Mouse (Mus musculus): ENCODE measurements around the gene Zfp575. TPM values are rescaled to one million over a fixed set of nuclear protein-coding genes. Genes with fewer than 3 reads are reported as not detected.

Zfp575 gene
- total RNA-seq, 2 experiments from 2014 or later = 5.8 to 6.3 TPM

GRCm38 (mm10) chr7:24606046-24606445 is 18.6 kb upstream of the Zfp575 start:
- DNase-seq (ENCODE audit: low spot score in 2 of 2) = no peak

DNA sequence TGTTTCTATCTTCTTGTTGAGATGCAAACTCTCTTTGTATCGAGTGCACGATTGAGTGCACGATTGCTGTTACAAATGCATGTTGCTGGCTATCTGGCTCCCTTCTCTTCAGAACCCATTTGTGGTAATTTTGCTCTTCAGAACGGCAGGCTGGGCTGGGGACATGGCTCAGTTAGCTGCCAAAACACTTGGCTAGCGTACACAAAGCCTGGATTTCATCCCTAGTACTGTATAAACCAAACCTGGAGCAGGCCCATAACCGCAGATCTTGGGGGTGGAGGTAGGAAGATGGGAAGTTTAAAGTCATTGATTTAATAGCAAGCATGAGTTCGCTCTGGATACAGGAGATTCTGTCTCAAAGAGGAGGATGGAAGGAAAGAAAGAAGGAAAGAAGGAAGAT is 18.1 kb upstream of the Zfp575 start:
- DNase-seq (ENCODE audit: low spot score in 2 of 2) = no peak

GRCm38 (mm10) chr7:24600941-24601597 is 13.6 kb upstream of the Zfp575 start:
- peak; percentile 95 to 97 for DNase-seq (ENCODE audit: low spot score in 2 of 2)

- no peak for DNase-seq (ENCODE audit: low spot score in 2 of 2)
Observed at GRCm38 (mm10) chr7:24599211-24600067, 12.0 kb upstream of the Zfp575 start.

DNA sequence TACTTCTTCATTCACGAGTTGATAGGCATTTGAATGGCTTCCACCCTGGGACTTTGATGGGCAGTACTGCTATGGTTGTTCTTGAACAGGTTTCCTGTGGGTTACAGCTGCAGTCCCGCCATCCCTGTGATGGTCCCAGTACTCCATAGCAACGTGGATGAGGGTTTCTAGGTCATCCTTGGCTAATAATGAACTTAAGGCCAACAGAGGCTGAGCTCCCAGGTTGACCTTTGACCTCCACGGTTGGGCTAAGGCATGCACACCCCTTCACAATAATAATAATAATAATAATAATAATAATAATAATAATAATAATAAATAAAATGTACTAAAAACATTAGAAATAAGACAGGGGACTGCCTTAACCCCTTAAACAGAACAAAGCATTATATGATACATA is 10.7 kb upstream of the Zfp575 start:
- DNase-seq (ENCODE audit: low spot score in 2 of 2) = no peak

GRCm38 (mm10) chr7:24595464-24595863 is 8.0 kb upstream of the Zfp575 start:
- DNase-seq (ENCODE audit: low spot score in 2 of 2) = no peak

DNA sequence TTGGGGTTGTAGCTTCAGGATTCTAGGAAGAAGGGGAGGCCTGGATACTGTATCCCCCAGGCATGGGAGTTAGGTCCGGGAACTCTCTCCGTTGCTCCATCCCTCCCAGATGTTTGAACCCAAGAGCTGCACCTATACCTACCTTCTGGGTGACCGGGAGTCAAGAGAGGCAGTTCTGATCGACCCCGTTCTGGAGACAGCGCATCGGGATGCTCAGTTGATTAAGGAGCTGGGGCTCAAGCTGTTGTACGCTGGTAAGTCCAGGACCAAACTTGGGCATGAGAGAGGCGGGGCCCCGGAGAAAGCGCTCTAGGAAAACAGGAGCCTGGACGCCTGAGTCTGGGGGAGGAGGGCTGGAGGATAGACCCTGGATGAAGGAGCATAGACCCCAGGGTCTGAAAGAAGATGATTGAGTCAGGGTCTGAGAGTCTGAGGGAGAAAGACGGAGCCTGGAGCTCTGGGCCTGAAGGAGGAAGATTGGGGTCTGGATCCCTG is 6.9 kb upstream of the Zfp575 start:
- DNase-seq (ENCODE audit: low spot score in 2 of 2) = no peak

GRCm38 (mm10) chr7:24593621-24594308 is 6.3 kb upstream of the Zfp575 start:
- peak in 1 of 2 experiments; percentile 40 for DNase-seq (ENCODE audit: low spot score in 2 of 2)

- DNase-seq (ENCODE audit: low spot score in 2 of 2) = no peak
Observed at GRCm38 (mm10) chr7:24592781-24593180, 5.3 kb upstream of the Zfp575 start.

GRCm38 (mm10) chr7:24592163-24592562 is 4.7 kb upstream of the Zfp575 start:
- DNase-seq (ENCODE audit: low spot score in 2 of 2) = no peak

GRCm38 (mm10) chr7:24591735-24592134 is 4.3 kb upstream of the Zfp575 start:
- no peak for DNase-seq (ENCODE audit: low spot score in 2 of 2)

GRCm38 (mm10) chr7:24588336-24588735 is 895 bp upstream of the Zfp575 start:
- DNase-seq (ENCODE audit: low spot score in 2 of 2) = no peak

DNA sequence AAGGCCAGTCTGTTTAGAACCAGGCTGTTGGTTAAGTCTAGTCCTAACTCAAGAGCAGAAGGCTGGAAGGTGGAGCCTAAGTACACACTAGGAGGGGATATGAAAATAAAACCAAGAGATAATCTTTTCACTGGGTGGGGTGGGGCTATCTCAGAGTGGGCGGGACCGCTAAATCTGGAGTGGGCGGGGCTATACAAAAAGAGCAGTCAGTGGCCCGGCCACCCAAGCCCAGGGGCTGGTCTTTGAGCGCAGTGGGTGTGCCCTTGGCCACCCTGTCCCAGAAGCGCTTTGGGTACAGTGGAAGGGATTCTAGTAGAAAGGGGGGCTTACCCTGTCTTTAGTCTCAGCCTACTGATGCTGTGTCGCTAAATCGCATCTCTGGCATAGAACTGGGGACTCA is 613 bp downstream of the Zfp575 start:
- no peak for DNase-seq (ENCODE audit: low spot score in 2 of 2)

- no peak for DNase-seq (ENCODE audit: low spot score in 2 of 2)
Observed at GRCm38 (mm10) chr7:24585995-24586394, 1.4 kb downstream of the Zfp575 start.

- DNase-seq (ENCODE audit: low spot score in 2 of 2) = no peak
Observed at GRCm38 (mm10) chr7:24584876-24585275, 2.6 kb downstream of the Zfp575 start.

DNA sequence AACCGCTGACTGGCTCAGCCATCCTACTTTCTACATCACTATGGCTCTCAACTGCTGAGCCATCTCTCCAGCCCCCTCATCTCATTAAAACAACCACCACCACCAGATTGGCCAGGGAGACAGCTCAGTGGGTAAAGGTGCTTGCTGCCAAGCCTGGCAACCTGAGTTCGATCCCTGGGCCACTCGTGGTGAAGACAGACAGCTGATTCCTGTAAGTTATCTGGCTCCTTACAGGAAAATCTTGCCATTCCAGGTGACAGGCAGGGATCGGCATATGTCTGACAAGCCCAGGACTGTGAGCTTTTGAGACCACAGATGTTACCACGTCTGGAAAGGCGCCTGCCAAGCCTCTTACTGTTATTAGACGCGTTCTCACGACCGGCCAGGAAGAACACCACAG is 9.6 kb downstream of the Zfp575 start:
- no peak for DNase-seq (ENCODE audit: low spot score in 2 of 2)

DNA sequence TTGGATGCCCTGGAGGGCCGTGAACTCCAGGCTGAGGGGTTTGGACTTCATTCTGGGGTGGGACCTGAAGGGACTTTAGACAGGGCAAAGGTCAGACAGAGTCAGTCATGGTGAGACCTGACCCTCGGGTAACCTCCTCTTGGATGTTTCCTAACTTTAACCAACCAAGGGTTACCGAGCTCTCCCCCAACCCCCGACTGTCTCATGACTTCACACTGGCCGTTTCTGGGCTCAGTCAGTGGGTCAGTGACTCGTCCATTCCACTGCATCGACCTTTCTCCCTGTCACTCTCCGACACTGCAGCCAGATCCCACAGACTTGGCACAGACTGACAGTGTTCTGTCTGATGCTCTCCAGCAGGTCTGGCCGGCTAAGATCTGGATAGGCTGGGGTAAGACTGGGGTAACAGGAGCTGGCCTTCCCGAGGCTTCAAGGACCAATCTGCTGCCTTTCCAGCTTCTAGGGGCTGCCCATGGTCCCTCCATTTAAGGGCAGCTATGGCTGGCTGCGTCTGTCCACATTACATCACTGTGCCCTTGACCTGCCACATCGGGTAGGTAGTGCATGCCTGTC is 13.1 kb downstream of the Zfp575 start:
- DNase-seq (ENCODE audit: low spot score in 2 of 2) = no peak

DNA sequence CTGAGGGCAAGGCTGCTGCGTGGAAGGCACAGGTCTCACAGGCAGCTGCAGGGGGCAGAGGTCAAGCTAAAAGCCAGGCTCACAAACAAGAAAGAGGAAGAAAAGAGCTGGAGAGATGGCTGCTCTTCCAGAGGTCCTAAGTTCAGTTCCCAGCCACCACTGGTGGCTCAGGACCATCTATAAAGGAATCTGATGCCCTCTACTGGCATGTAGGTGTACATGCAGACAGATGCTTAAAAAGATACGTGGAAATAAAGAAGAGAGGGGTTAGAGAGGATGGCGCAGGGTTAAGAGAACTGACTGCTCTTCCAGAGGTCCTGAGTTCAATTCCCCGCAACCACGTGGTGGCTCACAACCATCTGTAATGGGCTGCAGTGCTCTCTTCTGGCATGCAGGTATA is 15.0 kb downstream of the Zfp575 start:
- DNase-seq (ENCODE audit: low spot score in 2 of 2) = no peak

GRCm38 (mm10) chr7:24571071-24571470 is 16.4 kb downstream of the Zfp575 start:
- no peak for DNase-seq (ENCODE audit: low spot score in 2 of 2)

- DNase-seq (ENCODE audit: low spot score in 2 of 2) = no peak
Observed at GRCm38 (mm10) chr7:24568512-24568911, 18.9 kb downstream of the Zfp575 start.

- DNase-seq (ENCODE audit: low spot score in 2 of 2) = no peak
Observed at GRCm38 (mm10) chr7:24566206-24566605, 21.2 kb downstream of the Zfp575 start.

Measured in layer of hippocampus, postnatal 14 days (tissue).